Mouse (Mus musculus) adrenal gland, postnatal 14 days (tissue): ENCODE measurements at regions not wholly inside any gene's neighbourhood (a gene's known extent, or its start where the extent isn't known, plus 50 kb on each side); places are given as distances from the start of the nearest gene placed in this dataset.

Experiments used
- DNase-seq: peaks from one replicate; pipeline ENCODE4 v3.0.0; 2021; ENCODE audit warnings: mixed read lengths

DNA sequence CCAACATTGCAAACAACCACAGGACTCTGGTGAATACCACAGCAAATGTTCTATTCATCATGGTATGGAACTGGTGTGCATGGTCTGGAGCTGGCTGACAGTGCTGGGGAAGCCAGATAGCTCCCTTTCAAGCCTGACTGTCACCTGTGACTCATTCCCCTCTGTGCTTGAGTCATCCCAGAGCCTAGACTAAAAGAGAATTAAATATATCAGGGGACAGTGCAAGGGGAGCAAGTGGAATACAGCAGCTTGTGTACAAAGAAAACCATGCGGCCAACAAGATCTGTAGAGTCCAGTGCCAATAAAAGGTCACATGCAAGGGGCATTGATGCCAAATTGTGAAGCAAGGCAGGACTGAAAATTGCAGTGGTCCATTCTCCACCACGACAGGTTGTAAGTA is 117.7 kb downstream of the Pah start:
- peak; percentile 22 for DNase-seq

DNA sequence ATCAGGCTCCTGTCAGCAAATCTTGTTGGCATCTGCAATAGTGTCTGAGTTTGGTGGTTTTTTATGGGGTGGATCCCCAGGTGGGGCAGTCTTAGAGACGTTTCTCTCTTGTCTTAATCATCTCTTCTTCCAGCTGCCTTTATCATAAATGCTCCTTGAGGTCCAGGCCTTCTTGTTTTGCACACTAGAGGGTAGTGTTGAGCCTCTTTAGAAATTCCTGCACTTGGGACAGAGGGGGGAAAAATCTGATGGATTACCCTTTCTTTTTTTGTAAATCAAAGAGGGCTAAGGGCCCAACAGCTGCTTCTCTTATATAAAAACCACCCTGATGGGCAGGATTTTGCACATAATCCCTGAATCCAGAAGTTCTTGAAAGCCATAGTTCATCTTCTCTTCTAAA is 127.5 kb downstream of the Pah start:
- peak; percentile 36 for DNase-seq

DNA sequence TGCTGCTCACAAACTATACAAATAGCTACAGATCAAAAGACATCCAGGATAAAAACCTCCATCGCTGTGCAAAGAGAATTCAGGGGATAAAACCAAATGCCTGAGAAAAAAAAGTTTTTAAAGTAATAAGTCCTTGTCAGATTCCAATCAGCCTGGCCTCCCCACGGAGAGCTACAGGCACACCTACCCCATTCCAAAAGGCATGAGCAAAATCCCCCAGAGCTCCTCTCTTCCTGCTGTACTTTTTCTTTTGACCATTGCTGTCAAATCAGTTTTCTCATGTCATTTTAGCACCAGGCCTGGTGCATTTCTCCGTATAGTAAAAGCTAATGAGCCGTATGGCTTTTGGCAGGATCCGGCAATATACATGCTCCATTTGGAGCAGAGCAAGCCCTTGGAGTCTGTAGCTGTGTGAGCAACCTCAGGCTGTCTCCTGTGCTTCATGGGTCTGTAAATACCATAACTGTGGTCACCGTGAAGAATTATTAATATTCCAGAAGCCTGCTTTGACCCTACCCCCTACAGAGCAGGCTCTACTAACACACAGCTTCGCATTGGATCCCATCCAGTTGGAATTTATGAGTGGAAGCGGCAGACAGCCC is 130.6 kb downstream of the Pah start:
- DNase-seq = no peak

DNA sequence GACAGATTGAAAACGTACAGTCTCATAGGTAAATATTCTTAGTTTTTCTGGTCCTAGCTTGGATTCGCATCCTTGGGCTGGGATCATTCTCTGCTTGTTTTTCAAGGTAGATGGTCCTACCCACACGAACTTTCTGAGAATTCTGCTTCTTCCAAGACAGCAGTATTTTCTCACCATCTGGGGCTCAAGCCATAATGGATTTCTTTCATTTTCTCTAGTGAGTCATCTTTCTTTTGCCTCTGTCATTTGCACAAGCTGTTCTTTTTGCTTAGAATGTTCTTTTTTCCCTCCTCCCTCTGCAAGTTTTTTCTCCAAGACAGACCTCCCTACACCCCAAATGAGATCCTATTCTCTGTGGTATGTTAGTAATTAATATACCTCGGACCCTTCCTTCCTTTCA is 132.5 kb downstream of the Pah start:
- no peak for DNase-seq

DNA sequence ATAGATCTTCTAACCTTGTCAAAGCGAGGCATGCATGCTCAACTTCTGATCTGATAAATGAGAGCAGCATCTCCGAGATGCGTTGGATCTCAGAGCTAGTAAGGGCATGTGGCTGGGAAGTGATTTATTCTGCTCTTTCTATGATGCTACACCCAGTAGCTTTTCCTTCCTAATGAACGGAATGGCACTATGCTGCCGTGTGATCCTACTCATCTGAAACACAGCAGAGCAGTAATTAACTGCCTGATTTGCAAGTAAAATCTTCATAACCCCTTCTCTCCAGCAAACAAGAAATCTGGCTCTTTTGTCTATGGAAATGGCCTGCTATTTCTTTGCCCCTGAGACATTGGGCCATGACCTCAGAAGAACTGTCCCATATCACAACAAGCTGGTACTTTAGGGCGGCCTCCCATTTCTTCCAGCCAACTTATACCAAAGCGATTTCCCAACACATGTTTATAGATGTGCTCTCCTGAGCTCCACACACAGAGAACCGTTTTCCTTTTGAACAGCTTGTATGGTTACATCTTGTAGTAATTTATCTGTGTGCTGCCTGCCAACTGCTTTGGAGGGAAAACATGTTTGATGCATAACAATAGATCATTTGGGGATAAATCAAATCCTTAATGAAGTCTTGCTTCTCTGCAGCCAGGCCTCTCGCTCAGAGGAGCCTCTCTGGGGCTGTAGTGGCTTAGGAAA is 144.6 kb downstream of the Pah start:
- DNase-seq = peak; percentile 11

DNA sequence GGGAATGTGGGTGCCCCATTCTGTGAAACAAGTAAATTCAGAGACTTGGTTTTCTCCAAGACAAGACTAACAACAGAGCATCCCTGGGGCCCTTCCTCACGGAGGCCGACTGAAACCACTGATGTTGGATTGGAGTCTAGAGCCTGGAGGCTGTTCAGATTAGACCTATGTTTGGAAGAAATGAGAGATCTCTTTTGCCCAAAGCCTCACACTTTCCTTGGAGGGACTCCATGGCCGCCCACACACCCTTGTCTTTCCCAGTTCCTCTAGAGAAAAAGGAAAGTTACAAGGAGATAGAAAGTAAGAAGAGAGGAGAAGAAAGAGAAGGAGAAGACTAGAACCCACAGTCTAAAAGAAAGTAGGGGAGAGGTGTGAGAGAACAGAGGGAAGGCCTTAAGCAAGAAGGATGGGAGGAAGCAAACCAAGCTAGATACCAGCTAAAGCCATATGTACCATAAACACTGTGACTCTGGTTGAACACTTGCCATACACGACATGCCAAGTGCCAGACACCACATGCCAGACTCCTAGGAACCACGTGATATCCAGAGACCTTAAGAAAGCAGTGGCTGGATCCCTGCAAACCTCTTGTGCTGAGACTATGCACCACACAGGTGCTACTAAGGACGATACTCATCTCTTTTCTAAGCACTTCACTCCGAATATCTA is 145.3 kb downstream of the Pah start:
- DNase-seq = no peak

DNA sequence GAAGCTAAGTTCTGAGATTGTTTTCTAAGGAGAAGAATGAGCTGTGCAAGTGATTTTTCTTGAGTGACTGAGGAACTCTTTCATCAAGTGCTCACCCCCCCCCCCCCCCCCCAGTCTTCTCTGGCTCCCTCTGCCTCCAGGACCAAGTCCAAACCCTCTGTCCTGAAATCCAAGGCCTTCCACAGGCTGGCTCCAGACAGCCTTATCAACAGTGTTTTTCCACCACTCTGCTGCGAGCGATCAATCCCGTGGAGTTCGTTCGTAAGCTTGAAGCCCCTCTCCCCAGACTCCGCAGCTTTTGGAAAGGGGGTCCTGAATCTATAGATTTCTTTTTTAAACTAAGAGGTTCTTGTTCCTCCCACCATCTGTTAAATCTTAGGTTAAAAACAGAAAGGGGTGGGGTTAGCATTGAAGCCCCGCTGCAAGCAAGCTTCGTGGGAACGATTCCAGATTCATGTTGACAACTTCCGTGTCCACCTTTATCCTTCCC is 146.1 kb downstream of the Pah start:
- peak; percentile 31 for DNase-seq

DNA sequence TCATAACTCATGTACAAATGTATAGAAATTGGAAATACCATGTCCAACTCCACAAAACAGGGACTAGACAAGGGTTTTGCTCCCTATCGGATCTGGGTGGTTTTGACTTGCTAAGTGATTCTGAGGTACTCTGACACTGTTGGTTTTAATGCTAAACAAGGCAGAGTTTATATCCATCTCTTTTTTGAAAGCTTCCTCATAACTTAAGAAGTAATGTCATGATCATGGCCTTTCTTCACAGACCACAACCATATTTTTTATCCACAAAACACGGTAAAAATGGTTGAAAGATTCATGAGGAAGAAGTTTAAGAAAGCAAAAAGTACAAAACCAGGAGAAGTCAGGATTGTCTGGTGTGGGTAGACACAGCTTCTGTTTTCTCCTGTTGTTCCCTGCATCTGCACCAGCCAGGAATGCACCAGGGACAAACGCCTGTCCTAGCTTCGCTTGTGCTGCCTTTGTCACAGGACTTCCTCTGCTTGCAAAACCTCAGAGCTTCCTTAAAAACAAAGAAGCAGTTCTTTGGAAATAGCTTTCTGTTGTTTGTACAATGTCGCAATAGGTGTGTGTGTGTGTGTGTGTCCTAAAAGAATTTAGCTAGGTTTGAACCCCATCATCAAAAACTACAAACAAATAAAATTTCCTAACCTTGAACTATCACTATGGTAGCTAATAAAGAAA is 153.3 kb downstream of the Pah start:
- no peak for DNase-seq

DNA sequence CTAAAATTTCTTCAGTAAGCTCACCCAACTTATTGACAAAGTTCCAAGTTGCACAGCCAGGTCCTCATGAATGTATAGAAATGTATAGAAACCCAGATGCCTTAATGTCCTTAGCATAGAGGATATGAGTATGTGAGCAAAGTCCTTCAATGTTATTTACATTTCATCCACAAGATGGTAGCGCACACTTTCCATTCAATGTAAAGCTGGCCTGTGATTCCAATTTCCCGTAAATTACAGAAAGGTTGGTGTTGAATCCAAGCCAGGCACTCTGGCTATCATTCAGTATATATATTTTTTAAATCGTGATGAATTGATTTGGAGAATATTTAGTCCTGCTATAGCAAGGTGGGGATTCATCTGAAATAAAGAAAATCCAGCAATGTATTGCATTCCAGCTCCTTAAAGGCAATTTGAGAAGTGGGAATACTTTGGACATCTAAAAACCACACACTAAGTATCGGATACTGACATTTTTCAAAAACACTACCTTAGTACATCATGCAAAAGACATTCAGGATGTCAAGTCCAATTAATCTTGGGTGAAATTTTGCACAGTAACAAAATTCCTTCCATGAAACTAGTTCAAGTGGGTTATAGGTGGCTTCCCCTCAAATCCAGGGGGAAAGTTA is 154.6 kb downstream of the Pah start:
- no peak for DNase-seq

DNA sequence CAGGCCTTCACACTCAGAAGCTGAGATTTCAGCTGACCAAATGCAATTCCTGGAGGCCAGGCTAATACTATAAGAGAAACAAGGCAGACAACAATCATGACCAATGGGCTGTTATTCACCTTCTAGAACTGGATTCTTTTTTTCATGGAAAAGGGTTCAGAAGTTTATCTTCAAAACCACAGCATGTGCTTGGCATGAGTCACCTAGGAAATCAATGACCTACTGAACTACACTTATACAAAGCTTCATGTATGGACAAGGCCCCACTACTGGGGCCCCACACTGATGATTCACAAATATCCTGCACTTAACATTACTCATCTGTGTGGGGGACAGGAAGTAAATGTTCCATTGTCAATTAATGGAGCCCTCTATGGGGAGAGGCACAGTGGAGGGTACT is 157.4 kb downstream of the Pah start:
- no peak for DNase-seq

DNA sequence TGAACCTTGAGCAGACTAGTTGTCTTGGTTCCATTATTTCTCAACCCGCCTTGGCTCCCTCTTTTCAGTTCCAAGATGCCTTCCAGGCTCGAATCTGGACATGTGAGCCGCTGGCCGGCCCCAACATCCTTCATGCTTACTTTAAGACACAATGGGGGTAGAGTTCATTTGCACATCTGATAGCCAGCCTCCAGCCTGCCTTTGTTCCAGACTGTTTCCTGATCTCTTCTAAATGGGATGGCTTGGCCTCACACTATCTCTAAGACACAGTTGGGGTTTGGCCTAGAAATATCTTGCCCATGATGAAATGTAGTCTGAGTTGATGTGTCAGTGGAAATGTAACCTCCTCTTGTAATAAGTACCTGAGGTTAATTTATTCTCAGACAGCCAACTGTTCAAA is 164.7 kb downstream of the Pah start:
- DNase-seq = no peak

DNA sequence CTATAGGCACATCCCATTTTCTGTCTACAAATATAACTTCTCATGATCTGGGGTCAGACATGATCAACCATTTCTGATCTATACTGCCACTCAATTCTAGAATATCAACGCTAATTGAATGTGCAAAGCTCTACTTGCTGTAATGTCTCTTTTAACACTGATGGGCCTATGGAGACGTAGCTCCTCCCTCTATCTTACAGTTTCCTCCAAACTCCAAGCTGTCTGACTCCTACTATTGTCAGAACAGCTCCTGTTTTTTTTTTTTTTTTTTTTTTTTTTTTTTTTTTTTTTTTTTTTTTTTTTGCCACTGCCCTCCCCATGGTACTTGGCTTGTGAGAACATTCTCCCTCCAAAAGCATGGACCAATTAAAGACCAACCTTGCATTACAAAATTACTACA is 165.2 kb downstream of the Pah start:
- no peak for DNase-seq

DNA sequence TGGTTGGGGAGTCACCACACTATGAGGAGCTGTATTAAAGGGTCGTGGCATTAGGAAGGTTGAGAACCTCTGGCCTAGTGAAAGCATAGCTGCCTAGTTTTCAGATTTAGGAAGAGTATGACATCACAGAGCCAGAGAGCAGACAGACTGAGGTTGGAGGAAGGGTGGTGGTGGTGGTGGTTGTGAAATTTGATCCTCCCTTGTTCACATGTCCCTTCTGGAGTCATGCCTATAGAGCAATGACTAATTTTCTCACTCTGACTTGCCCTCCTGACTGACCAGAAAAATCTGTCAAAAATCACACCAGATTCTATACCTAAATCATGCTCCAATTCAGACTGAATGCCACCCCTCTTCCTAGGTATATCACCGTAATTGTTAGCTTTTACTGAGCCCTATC is 166.2 kb downstream of the Pah start:
- no peak for DNase-seq

DNA sequence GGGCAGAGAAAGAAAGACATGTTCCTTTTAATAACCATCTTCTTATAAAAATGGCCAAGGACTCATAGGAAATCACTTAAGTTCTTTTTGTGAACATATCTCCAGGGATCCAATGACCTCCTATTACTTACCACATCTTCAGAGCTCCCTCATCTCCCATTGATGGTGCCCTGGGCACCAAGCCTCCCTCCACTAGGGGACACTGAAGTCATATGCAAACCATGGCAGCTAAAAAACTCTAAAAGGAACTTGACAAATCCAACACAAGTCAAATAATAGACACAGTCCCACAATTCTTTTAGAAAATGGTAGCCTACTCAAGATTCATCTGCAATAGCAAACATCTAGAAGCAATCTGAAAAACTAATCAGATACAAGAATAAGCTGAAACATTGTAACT is 167.2 kb upstream of the Igf1 start:
- peak; percentile 30 for DNase-seq

DNA sequence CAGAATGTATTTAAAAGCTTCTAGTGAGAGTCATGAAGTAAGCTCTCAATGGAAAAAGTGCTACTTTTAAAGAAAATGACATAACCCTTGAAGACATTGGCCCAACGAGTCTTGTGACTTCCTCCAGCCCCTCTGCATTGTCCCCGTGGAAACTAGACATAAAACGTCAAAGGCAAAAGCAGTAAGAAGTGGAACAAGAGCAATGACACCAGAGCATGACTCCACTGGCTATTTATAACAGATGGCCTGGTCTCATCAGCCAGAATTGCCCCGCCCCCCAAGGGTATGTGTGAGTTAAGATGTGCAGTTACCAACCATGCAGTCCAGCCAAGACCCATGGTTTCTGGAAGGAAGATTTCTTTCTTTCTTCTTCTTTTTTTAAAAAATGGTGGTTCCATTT is 161.6 kb upstream of the Igf1 start:
- DNase-seq = no peak

DNA sequence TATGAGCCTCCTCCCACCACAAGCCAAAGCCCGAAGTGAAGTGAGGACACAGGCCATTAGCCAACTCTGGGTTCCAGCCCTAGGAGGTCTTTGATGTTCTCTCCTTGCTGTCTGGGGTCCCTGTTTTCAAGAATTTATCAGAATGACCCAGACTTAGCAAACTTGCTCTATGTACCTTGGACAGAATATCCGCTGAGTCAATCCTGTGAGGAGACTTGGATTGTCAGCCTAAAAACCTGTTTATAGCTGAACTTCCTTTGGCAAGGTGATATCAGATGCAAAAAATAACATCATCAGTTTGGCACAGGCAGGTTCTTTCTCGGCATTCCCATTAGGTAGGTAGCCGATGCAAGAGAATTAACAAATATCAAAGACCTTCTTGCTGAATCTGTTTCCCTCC is 146.9 kb upstream of the Igf1 start:
- no peak for DNase-seq

DNA sequence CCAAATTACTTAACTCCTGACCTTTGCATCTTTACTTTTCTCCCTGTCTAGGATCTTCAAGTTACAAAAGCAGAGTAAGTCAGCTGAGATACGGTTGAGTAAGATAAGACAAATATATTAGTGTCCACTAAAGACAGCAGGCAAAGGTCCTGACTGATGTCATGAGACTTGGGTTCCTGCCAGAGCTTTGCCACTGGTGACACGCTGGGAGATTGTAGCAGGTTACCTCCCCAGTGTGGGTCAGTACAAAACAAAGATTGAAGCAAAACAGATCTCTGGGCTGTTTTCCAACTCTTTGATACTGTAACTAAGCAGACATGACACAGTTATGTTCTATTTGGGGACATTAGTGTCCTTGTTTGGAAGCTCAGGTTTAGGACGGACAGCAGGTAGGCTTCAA is 146.3 kb upstream of the Igf1 start:
- peak; percentile 59 for DNase-seq

DNA sequence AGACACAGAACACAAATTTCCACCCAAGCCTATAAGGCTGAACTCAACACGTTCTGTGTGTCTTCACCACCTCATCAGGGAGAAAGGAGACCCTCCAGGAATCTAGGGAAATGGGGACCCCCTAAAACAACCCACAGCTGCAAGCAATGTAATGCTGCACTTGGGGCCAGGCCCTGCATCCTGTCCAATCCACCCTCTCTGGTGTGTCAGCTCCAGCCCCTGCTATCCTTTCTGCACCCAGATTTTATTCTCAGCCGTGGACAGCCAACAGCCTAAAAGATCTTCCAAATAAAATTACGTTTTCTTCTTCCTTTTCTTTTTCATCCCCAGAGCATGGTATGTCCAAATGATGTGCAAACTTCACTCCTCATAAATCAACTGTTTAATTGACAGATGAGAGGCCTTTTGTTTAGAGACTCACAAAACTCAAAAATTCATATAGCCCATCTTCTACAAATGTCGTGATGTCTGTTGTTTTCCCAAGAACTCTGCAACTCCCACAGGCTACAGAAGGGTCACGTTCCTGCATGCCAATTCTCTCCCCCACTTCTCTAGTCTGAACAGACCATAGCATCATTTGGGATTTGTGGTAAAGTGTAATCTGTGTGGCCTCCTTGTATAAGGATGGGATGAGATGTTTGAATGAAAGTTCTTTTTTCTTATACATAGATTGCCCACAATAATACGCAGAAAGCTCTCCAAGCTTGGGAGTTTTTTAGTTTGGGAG is 142.0 kb upstream of the Igf1 start:
- no peak for DNase-seq

DNA sequence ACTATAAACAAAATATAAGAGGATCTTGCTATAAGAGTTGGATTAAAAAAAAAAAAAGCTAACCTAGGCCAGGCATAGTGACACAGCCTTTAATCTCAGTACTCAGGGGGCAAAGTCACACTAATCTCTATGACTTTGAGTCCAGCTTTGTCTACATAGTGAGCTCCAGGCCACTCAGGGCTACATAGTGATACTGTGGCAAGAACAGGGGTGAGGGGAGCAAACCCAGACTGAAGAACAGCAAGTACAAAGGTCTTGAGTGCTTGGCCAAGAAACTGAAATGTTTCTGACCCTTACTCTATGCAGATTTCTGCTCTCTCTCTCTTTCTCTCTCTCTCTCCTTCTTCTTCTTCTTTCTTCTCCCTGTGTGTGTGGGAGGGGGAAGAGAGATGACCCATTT is 140.9 kb upstream of the Igf1 start:
- DNase-seq = no peak

DNA sequence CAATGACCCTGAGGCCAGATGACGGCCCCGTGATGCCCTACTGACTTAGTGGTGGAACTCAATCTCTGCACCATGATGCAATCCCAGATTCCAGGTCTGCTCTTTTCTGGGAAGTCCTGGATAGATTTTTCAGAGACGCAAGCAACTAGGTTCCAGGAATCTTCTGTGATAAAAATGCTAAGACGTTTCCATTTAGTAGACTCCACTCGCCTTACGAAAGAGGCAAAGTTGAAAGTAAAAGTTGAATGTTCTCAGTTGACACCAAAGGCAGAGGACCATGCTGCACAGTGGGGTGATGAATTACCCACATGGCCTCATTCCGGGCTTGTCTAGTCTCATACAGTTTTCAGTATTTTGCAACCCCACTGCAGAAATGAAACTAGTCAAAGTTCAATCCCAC is 139.6 kb upstream of the Igf1 start:
- no peak for DNase-seq

DNA sequence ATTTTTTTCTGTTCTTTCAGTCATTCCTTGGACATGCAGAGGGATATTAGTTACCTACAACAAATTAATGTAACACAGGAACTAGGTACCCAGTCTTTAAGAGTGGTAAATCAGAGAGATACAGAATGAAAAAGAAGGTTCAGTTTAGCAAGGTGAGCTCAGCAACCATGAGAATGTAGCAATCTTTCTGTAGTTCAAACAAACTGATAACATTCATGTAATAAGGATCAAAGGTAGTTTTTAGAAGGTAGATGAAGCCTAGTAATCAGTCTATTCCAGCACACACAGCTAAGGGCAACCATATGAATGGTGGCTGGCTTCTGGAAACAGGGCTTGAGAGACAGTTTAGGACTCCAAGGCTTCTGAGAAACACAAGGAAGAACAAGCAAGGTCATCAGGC is 138.1 kb upstream of the Igf1 start:
- no peak for DNase-seq

DNA sequence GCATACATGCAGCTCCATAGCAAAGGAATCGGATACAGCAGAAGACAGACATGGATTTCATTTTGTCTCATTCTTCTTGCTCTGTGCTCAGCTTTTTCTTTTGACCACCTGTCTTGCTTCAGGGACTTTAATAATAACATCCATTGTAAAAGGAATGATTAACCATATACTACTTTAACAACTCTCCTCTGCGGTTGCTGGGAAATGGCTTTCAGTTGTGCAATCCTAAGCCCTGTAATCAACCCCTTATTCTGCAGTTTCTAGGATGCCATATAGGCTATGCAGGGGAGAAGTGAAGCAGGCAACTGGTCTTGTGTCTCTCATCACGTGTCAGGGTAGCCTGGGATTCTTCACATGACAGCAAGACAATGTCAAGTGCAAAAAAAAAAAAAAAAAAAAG is 135.8 kb upstream of the Igf1 start:
- DNase-seq = no peak
